Mouse (Mus musculus): ENCODE results near the gene Arl13b.

The Arl13b gene

GRCm38 (mm10) chr16:62814491-62814890 is 32.3 kb downstream of the Arl13b start, which contains the start of gene Stx19:
Gene Stx19, plus strand, starts transcription at chr16:62814676.
- no peak for DNase-seq (ENCODE audit: low read depth in 2 of 2, low spot score in 2 of 2)

GRCm38 (mm10) chr16:62813790-62814189 is 33.0 kb downstream of the Arl13b start:
- DNase-seq (ENCODE audit: low read depth in 2 of 2, low spot score in 2 of 2) = no peak

GRCm38 (mm10) chr16:62810855-62811254 is 36.0 kb downstream of the Arl13b start:
- DNase-seq (ENCODE audit: low read depth in 2 of 2, low spot score in 2 of 2) = no peak

GRCm38 (mm10) chr16:62807249-62807979 is 39.4 kb downstream of the Arl13b start:
- no peak for DNase-seq (ENCODE audit: low read depth in 2 of 2, low spot score in 2 of 2)

- no peak for DNase-seq (ENCODE audit: low read depth in 2 of 2, low spot score in 2 of 2)
Measured at GRCm38 (mm10) chr16:62804621-62805020, 42.2 kb downstream of the Arl13b start.

GRCm38 (mm10) chr16:62799839-62800238 is 47.0 kb downstream of the Arl13b start:
- DNase-seq (ENCODE audit: low read depth in 2 of 2, low spot score in 2 of 2) = no peak

GRCm38 (mm10) chr16:62799426-62799825 is 47.4 kb downstream of the Arl13b start:
- no peak for DNase-seq (ENCODE audit: low read depth in 2 of 2, low spot score in 2 of 2)

- no peak for DNase-seq (ENCODE audit: low read depth in 2 of 2, low spot score in 2 of 2)
Measured at GRCm38 (mm10) chr16:62798808-62799207, 48.0 kb downstream of the Arl13b start.

GRCm38 (mm10) chr16:62796608-62797007 is 50.2 kb downstream of the Arl13b start:
- DNase-seq (ENCODE audit: low read depth in 2 of 2, low spot score in 2 of 2) = no peak

GRCm38 (mm10) chr16:62786621-62787331 is 60.1 kb downstream of the Arl13b start, which contains the start of gene Nsun3:
Gene Nsun3, minus strand, starts transcription at chr16:62786818.
- peak; percentile 86 for DNase-seq (ENCODE audit: low read depth in 2 of 2, low spot score in 2 of 2)

GRCm38 (mm10) chr16:62782229-62782628 is 64.6 kb downstream of the Arl13b start:
- no peak for DNase-seq (ENCODE audit: low read depth in 2 of 2, low spot score in 2 of 2)

- no peak for DNase-seq (ENCODE audit: low read depth in 2 of 2, low spot score in 2 of 2)
Measured at GRCm38 (mm10) chr16:62778282-62778681, 68.6 kb downstream of the Arl13b start.

- no peak for DNase-seq (ENCODE audit: low read depth in 2 of 2, low spot score in 2 of 2)
Measured at GRCm38 (mm10) chr16:62776034-62776433, 70.8 kb downstream of the Arl13b start.

- no peak for DNase-seq (ENCODE audit: low read depth in 2 of 2, low spot score in 2 of 2)
Measured at GRCm38 (mm10) chr16:62773462-62773861, 73.4 kb downstream of the Arl13b start.

GRCm38 (mm10) chr16:62758340-62758739 is 88.5 kb downstream of the Arl13b start:
- DNase-seq (ENCODE audit: low read depth in 2 of 2, low spot score in 2 of 2) = peak in 1 of 2 experiments; percentile 2

GRCm38 (mm10) chr16:62755307-62755706 is 91.5 kb downstream of the Arl13b start:
- DNase-seq (ENCODE audit: low read depth in 2 of 2, low spot score in 2 of 2) = no peak

GRCm38 (mm10) chr16:62753597-62753996 is 93.2 kb downstream of the Arl13b start:
- no peak for DNase-seq (ENCODE audit: low read depth in 2 of 2, low spot score in 2 of 2)

- no peak for DNase-seq (ENCODE audit: low read depth in 2 of 2, low spot score in 2 of 2)
Measured at GRCm38 (mm10) chr16:62753079-62753478, 93.8 kb downstream of the Arl13b start.

GRCm38 (mm10) chr16:62745875-62746274 is 101.0 kb downstream of the Arl13b start:
- DNase-seq (ENCODE audit: low read depth in 2 of 2, low spot score in 2 of 2) = no peak

All from CD8-positive naive resting alpha-beta T cell, adult 2 months (primary cell).